Mouse (Mus musculus) cortical plate, adult 2 months (tissue): ENCODE data around the gene Galnt10.

ENCODE experiments used
- CTCF ChIP-seq: fragments of 200-500 bp; IDR thresholded peaks from 2 replicates; pipeline ENCODE4 v1.5.1; 2011; ENCODE audit warnings: mild to moderate bottlenecking, control low read depth, low read length; ENCODE audit not compliant: insufficient read depth; ENCODE audit errors: extremely low read depth
- POLR2A ChIP-seq: fragments of 200-500 bp; IDR thresholded peaks from 2 replicates; pipeline ENCODE4 v1.6.1; 2011; ENCODE audit warnings: mild to moderate bottlenecking, low read length, control low read depth; ENCODE audit not compliant: insufficient read depth; ENCODE audit errors: extremely low read depth

DNA sequence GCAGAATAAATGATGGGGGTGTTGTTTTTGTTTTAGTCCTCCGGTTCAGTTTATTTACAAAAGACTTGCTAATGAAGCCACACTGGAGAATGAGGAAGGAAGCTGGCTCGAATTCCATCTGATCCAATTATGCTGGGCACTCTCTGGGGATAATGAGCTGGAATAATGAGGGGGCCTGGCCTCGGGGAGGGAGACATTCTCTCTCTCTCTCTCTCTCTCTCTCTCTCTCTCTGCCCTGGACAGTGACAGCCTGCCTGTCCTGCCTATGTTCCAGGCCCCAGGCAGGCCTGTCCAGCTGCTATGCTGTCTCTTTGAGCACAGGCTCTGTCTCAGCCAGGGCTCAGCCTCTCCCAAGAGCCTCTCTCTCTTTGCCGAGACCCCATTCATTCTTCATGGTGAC, 128.7 kb downstream of the Galnt10 start:
- TF ChIP-seq POLR2A = no peak
- no peak for TF ChIP-seq CTCF
